9 mouse cellular contexts compared by ENCODE assay signal in genomic region chr3:102012611-102013211, GRCm38 (mm10). TPM values are rescaled to one million over a fixed set of nuclear protein-coding genes. Genes with fewer than 3 reads are reported as not detected.
DNase-seq lines count a peak whose midpoint lies in the region; ATAC-seq lines count a peak whose summit lies in the region.
"Had no signal": no experiment of that assay in that cellular context is flagged by ENCODE, and none has a peak within 500 bp of the region (broad histone marks: within the 10 kb centered on the region; RNA-seq: fewer than 3 reads in every experiment).

No protein-coding gene starts in this region.

- H3K27ac ChIP-seq in kidney, embryonic 15.5 days, result no peak overlapping the region
- H3K27ac ChIP-seq in embryonic facial prominence, embryonic 11.5 days (replicated peaks; ENCODE audit: low read depth, low read length), result peak overlapping the region; percentile 47
- no peak overlapping the region for H3K27ac ChIP-seq in intestine, embryonic 16.5 days (ENCODE audit: low read length)
- peak overlapping the region; percentile 98 for H3K27ac ChIP-seq in midbrain, embryonic 13.5 days

- DNase-seq in kidney, adult 11 months, result no peak
- peak; percentile 49 for DNase-seq in adrenal gland, postnatal 25 days
- peak; percentile 27 for DNase-seq in embryonic facial prominence, embryonic 11.5 days (ENCODE audit: low spot score)
- DNase-seq in spleen, postnatal 4 days (ENCODE audit: low spot score in 2 of 2), result no peak
- no peak for DNase-seq in spleen, postnatal 36 days (ENCODE audit: low spot score in 2 of 2)

- H3K4me3 ChIP-seq in kidney, embryonic 15.5 days (replicated peaks), result peak overlapping the region; percentile 37
- peak overlapping the region; percentile 21 for H3K4me3 ChIP-seq in embryonic facial prominence, embryonic 11.5 days (ENCODE audit: low read depth, low read length)
- H3K4me3 ChIP-seq in intestine, embryonic 16.5 days (ENCODE audit: low read length), result peak overlapping the region; percentile 41
- peak overlapping the region; percentile 58 for H3K4me3 ChIP-seq in midbrain, embryonic 13.5 days (replicated peaks)

- H3K9ac ChIP-seq in kidney, embryonic 15.5 days, result no peak overlapping the region
- H3K9ac ChIP-seq in embryonic facial prominence, embryonic 11.5 days (replicated peaks; ENCODE audit: low read length), result peak overlapping the region; percentile 58
- H3K9ac ChIP-seq in intestine, embryonic 16.5 days (ENCODE audit: low read depth, low read length), result peak overlapping the region; percentile 53
- peak overlapping the region; percentile 94 for H3K9ac ChIP-seq in midbrain, embryonic 13.5 days (replicated peaks)

- no peak; the same call in 1 of the 2 replicates for ATAC-seq in kidney, embryonic 15.5 days (replicated peaks; ENCODE audit: low FRiP score)
- 0 out of 2 replicates have a peak, but pooled peaks have one; percentile 12 for ATAC-seq in embryonic facial prominence, embryonic 11.5 days (replicated peaks; ENCODE audit: insufficient number of reproducible peaks, low FRiP score, low TSS enrichment, low read depth)
- ATAC-seq in intestine, embryonic 16.5 days, result no peak
- peak; percentile 18; the same call in 1 of the 2 replicates for ATAC-seq in midbrain, embryonic 13.5 days

- H3K4me1 ChIP-seq in kidney, embryonic 15.5 days, result peaks cover 25% of the 10 kb centered on the region
- H3K4me1 ChIP-seq in embryonic facial prominence, embryonic 11.5 days (ENCODE audit: control insufficient read depth, insufficient read depth, low read length), result peaks cover 6% of the 10 kb centered on the region; the same call in 1 of the 2 replicates
- H3K4me1 ChIP-seq in intestine, embryonic 16.5 days (ENCODE audit: control insufficient read depth, insufficient read depth, low read length), result peaks cover 19% of the 10 kb centered on the region
- H3K4me1 ChIP-seq in midbrain, embryonic 13.5 days (replicated peaks), result peaks cover 28% of the 10 kb centered on the region

- H3K27me3 ChIP-seq in kidney, embryonic 15.5 days, result peaks cover 93% of the 10 kb centered on the region
- peaks cover 26% of the 10 kb centered on the region for H3K27me3 ChIP-seq in embryonic facial prominence, embryonic 11.5 days (ENCODE audit: control insufficient read depth, insufficient read depth, low read length)
- H3K27me3 ChIP-seq in intestine, embryonic 16.5 days (replicated peaks; ENCODE audit: control insufficient read depth, insufficient read depth, low read length), result peaks cover 61% of the 10 kb centered on the region
- H3K27me3 ChIP-seq in midbrain, embryonic 13.5 days, result peaks cover 50% of the 10 kb centered on the region

- H3K36me3 ChIP-seq in kidney, embryonic 15.5 days, result no peaks in the 10 kb centered on the region
- no peaks in the 10 kb centered on the region for H3K36me3 ChIP-seq in embryonic facial prominence, embryonic 11.5 days (replicated peaks; ENCODE audit: control insufficient read depth, insufficient read depth, low read depth, low read length)
- no peaks in the 10 kb centered on the region for H3K36me3 ChIP-seq in intestine, embryonic 16.5 days (ENCODE audit: control insufficient read depth, insufficient read depth, low read length)
- H3K36me3 ChIP-seq in midbrain, embryonic 13.5 days, result no peaks in the 10 kb centered on the region

- H3K9me3 ChIP-seq in kidney, embryonic 15.5 days (replicated peaks), result no peaks in the 10 kb centered on the region
- no peaks in the 10 kb centered on the region for H3K9me3 ChIP-seq in embryonic facial prominence, embryonic 11.5 days (replicated peaks; ENCODE audit: control insufficient read depth, low read length)
- no peaks in the 10 kb centered on the region for H3K9me3 ChIP-seq in intestine, embryonic 16.5 days (ENCODE audit: control insufficient read depth, low read length)
- no peaks in the 10 kb centered on the region for H3K9me3 ChIP-seq in midbrain, embryonic 13.5 days

- under 1% methylated on average over 53 of the region's 53 CpGs for WGBS in kidney, embryonic 15.5 days
- WGBS in embryonic facial prominence, embryonic 11.5 days, result under 1% methylated on average over 53 of the region's 53 CpGs
- WGBS in intestine, embryonic 16.5 days, result under 1% methylated on average over 53 of the region's 53 CpGs
- WGBS in midbrain, embryonic 13.5 days, result under 1% methylated on average over 53 of the region's 53 CpGs

- peak overlapping the region; percentile 61 for H3K4me2 ChIP-seq in kidney, embryonic 15.5 days
- peak overlapping the region; percentile 31 for H3K4me2 ChIP-seq in embryonic facial prominence, embryonic 11.5 days (ENCODE audit: low read depth, low read length)
- peak overlapping the region; percentile 56 for H3K4me2 ChIP-seq in intestine, embryonic 16.5 days (ENCODE audit: low read depth, low read length)
- peak overlapping the region; percentile 75 for H3K4me2 ChIP-seq in midbrain, embryonic 13.5 days (replicated peaks)

RNA-seq across cellular contexts. Expression of gene Nhlh2, which starts 2.8 kb away (rescaled TPM):
- not detected in 2 replicates for polyA plus RNA-seq in kidney, embryonic 15.5 days (2015; fragmentation: Nextera tagmentation; extraction: Ambion mirVana)
- not detected in 2 replicates for total RNA-seq in adrenal gland, postnatal 25 days (2021)
- polyA plus RNA-seq in embryonic facial prominence, embryonic 11.5 days (2014; fragmentation: Nextera tagmentation; extraction: Ambion mirVana), result 21.6 and 31.0 TPM in 2 replicates
- 0.09 TPM in 1 of 2 replicates, not detected in the other for polyA plus RNA-seq in intestine, embryonic 16.5 days (2015; fragmentation: Nextera tagmentation; extraction: Ambion mirVana)
- polyA plus RNA-seq in midbrain, embryonic 13.5 days (2015; fragmentation: Nextera tagmentation; extraction: Ambion mirVana), result 86.9 and 98.1 TPM in 2 replicates
- total RNA-seq: heart, adult 18-20 months had no signal

Comparison
In these comparisons a context has a peak if more than half of its experiments do, and no peak if none do; other contexts are left out.
1. ATAC-seq: peak in embryonic facial prominence, embryonic 11.5 days (single experiment) and midbrain, embryonic 13.5 days (single experiment); none in kidney, embryonic 15.5 days (single experiment) and intestine, embryonic 16.5 days (single experiment).
2. H3K27ac ChIP-seq: peak in embryonic facial prominence, embryonic 11.5 days (single experiment) and midbrain, embryonic 13.5 days (single experiment); none in kidney, embryonic 15.5 days (single experiment) and intestine, embryonic 16.5 days (single experiment).
3. DNase-seq: peak in adrenal gland, postnatal 25 days (single experiment) and embryonic facial prominence, embryonic 11.5 days (single experiment); none in kidney, adult 11 months (single experiment), spleen, postnatal 4 days (0 of 2) and spleen, postnatal 36 days (0 of 2).
4. RNA of gene Nhlh2, which starts 2.8 kb away (polyA plus RNA-seq): 86.9 to 98.1 TPM in midbrain, embryonic 13.5 days and 21.6 to 31.0 TPM in embryonic facial prominence, embryonic 11.5 days; 0.09 TPM in intestine, embryonic 16.5 days and not detected in kidney, embryonic 15.5 days; every median in the first group is over 10 times any median in the second.
5. Peak in every context shown above with its lines, with median percentiles within 50 percentile points of each other: H3K4me2 ChIP-seq and H3K4me3 ChIP-seq.